Mouse (Mus musculus): ENCODE measurements around the gene Itgb7. TPM values are rescaled to one million over a fixed set of nuclear protein-coding genes. Genes with fewer than 3 reads are reported as not detected.

Gene Itgb7
- total RNA-seq (2012; rRNA removed) (7.4 TPM in 2 replicates), polyA plus RNA-seq (2012; ENCODE audit: insufficient read depth in 1 of 2, insufficient read length in 2 of 2, low read depth in 1 of 2, low replicate concordance in 2 of 2, missing spikeins in 1 of 2) (10 to 100 TPM in 1 of 2 experiments, not detected in 1; 15.2 TPM)

- H3K4me1 ChIP-seq (ENCODE audit: control insufficient read depth in 1 of 2, insufficient read depth in 2 of 2, low read length in 2 of 2) = peaks cover 22 to 42% of the 10 kb centered on the region in 2 experiments
- H3K27ac ChIP-seq (ENCODE audit: control insufficient read depth, low read depth, low read length) = peak within 1 kb of the TSS; percentile 37
- H3K27me3 ChIP-seq (ENCODE audit: control insufficient read depth in 1 of 2, insufficient read depth in 2 of 2, low read length in 2 of 2) = no peaks in the 10 kb centered on the region
- H3K36me3 ChIP-seq (ENCODE audit: control insufficient read depth in 1 of 2, insufficient read depth in 2 of 2, low read length in 2 of 2) = peaks cover 0 to 24% of the 10 kb centered on the region in 2 experiments; a peak in 2 of 4 replicates
- H3K9me3 ChIP-seq (replicated peaks; ENCODE audit: insufficient read depth, low read length) = no peaks in the 10 kb centered on the region
- peak within 1 kb of the TSS; percentile 34 for H3K9ac ChIP-seq (ENCODE audit: control insufficient read depth, low read depth, low read length, poor library complexity, severe bottlenecking)
- peak within 1 kb of the TSS; percentile 25 to 35 for H3K4me3 ChIP-seq (ENCODE audit: control insufficient read depth in 1 of 2, insufficient read depth in 1 of 2, low read depth in 2 of 2, low read length in 2 of 2)
- peak; percentile 92 for DNase-seq (ENCODE audit: low read depth, low spot score)
- no peaks in the 10 kb centered on the region for H3K79me2 ChIP-seq (ENCODE audit: control insufficient read depth, insufficient read depth, low read length, poor library complexity)
- TF ChIP-seq TBP (IDR thresholded peaks at IDR 0.05; ENCODE audit: low read depth, low read length) (peak; percentile 43; the same call in 1 of the 2 replicates), MYC (IDR thresholded peaks at IDR 0.05; ENCODE audit: low read depth, low read length) (0 out of 2 replicates have a peak, but pooled peaks have one; percentile 61), CTCF (IDR thresholded peaks at IDR 0.05 in 2 of 3, conservative IDR thresholded peaks at IDR 0.05 in 1 of 3; ENCODE audit: control insufficient read depth in 1 of 3, insufficient read depth in 1 of 3, low read depth in 2 of 3, low read length in 3 of 3, poor library complexity in 1 of 3, severe bottlenecking in 1 of 3) (0 out of 6 replicates have a peak, but pooled peaks of 1 of the 3 experiments have one; percentile 2), E2F4 (IDR thresholded peaks at IDR 0.05; ENCODE audit: borderline replicate concordance, low read depth, low read length) (no peak), MXI1 (IDR thresholded peaks at IDR 0.05; ENCODE audit: low read depth, low read length) (peak; percentile 26; the same call in 1 of the 2 replicates), RAD21 (IDR thresholded peaks at IDR 0.05; ENCODE audit: low read depth, low read length) (no peak), JUND (IDR thresholded peaks at IDR 0.05; ENCODE audit: low read depth, low read length) (0 out of 2 replicates have a peak, but pooled peaks have one; percentile 27), NRF1 (IDR thresholded peaks at IDR 0.05; ENCODE audit: insufficient read depth, low read depth, low read length, poor library complexity, severe bottlenecking) (no peak), GATA1 (IDR thresholded peaks at IDR 0.05; ENCODE audit: low read depth, low read length) (peak; percentile 83), MEF2A (IDR thresholded peaks at IDR 0.05; ENCODE audit: extremely low read depth, insufficient replicate concordance, low read depth, low read length, poor library complexity, severe bottlenecking) (no peak), ZNF384 (IDR thresholded peaks at IDR 0.05; ENCODE audit: low read depth, low read length) (peak; percentile 41; the same call in 1 of the 2 replicates), ZMIZ1 (IDR thresholded peaks at IDR 0.05; ENCODE audit: low read depth, low read length) (peak; percentile 81; the same call in 1 of the 2 replicates), ETS1 (IDR thresholded peaks at IDR 0.05; ENCODE audit: low read depth, low read length) (peak; percentile 79), USF1 (IDR thresholded peaks at IDR 0.05; ENCODE audit: low read depth, low read length) (no peak), MYB (IDR thresholded peaks at IDR 0.05; ENCODE audit: low read depth, low read length) (0 out of 2 replicates have a peak, but pooled peaks have one; percentile 7), MAFK (IDR thresholded peaks at IDR 0.05; ENCODE audit: borderline replicate concordance, low read depth, low read length) (no peak), KAT2A (conservative IDR thresholded peaks at IDR 0.05; ENCODE audit: low read depth, low read length) (no peak), GABPA (IDR thresholded peaks at IDR 0.05; ENCODE audit: low read depth, low read length) (no peak), TAL1 (IDR thresholded peaks at IDR 0.05; ENCODE audit: low read length) (peak; percentile 84), SMC3 (IDR thresholded peaks at IDR 0.05; ENCODE audit: low read depth, low read length) (no peak; the same call in 1 of the 2 replicates), NELFE (IDR thresholded peaks at IDR 0.05; ENCODE audit: low read depth, low read length) (no peak), SIN3A (IDR thresholded peaks at IDR 0.05; ENCODE audit: low read length) (peak; percentile 71), BHLHE40 (IDR thresholded peaks at IDR 0.05; ENCODE audit: borderline replicate concordance, low read depth, low read length) (no peak), TCF12 (IDR thresholded peaks at IDR 0.05; ENCODE audit: low read depth, low read length) (peak; percentile 91), UBTF (IDR thresholded peaks at IDR 0.05; ENCODE audit: borderline replicate concordance, insufficient read depth, low read depth, low read length) (no peak), RCOR1 (IDR thresholded peaks at IDR 0.05; ENCODE audit: low read depth, low read length) (peak; percentile 64), MAX (IDR thresholded peaks at IDR 0.05; ENCODE audit: low read length) (0 out of 2 replicates have a peak, but pooled peaks have one; percentile 14), ZC3H11A (IDR thresholded peaks at IDR 0.05; ENCODE audit: low read depth, low read length) (0 out of 2 replicates have a peak, but pooled peaks have one; percentile 5), HCFC1 (IDR thresholded peaks at IDR 0.05; ENCODE audit: low read depth, low read length) (no peak), CHD2 (IDR thresholded peaks at IDR 0.05; ENCODE audit: low read length) (peak; percentile 17; the same call in 1 of the 2 replicates), MAZ (IDR thresholded peaks at IDR 0.05; ENCODE audit: low read depth, low read length) (peak; percentile 99), POLR2A (IDR thresholded peaks at IDR 0.05; ENCODE audit: control insufficient read depth in 1 of 2, insufficient read depth in 1 of 2, low read depth in 1 of 2, low read length in 2 of 2, poor library complexity in 1 of 2) (peak; percentile 20 to 23; a peak in 1 of 4 replicates), POLR2AphosphoS5 (IDR thresholded peaks at IDR 0.05; ENCODE audit: borderline replicate concordance, low read depth, low read length) (no peak), ZKSCAN1 (IDR thresholded peaks at IDR 0.05; ENCODE audit: low read depth, low read length) (no peak), EP300 (IDR thresholded peaks at IDR 0.05; ENCODE audit: low read depth in 1 of 2, low read length in 2 of 2) (peak; percentile 90), CHD1 (IDR thresholded peaks at IDR 0.05; ENCODE audit: low read depth, low read length) (peak; percentile 9; the same call in 1 of the 2 replicates)
Measured at GRCm38 (mm10) chr15:102231748-102232147, at the start of gene Itgb7. Itgb7 (minus strand) TSS chr15:102231944.

All from MEL (cell line).